Mouse (Mus musculus) brain, embryonic 14.5 days (tissue): Measurements from ENCODE around the gene Dcaf5.

ENCODE experiments used
- CTCF ChIP-seq: fragments of 200-500 bp; IDR thresholded peaks from 2 replicates; pipeline ENCODE4 v1.5.1; 2012; ENCODE audit warnings: inconsistent platforms, mild to moderate bottlenecking, moderate library complexity, borderline replicate concordance; ENCODE audit not compliant: insufficient read depth, insufficient read length; ENCODE audit errors: extremely low read depth
- POLR2A ChIP-seq: fragments of 200-500 bp; IDR thresholded peaks from 2 replicates; pipeline ENCODE4 v1.6.1; 2012; ENCODE audit warnings: mild to moderate bottlenecking, inconsistent platforms, borderline replicate concordance; ENCODE audit not compliant: poor library complexity, insufficient read depth, insufficient read length, severe bottlenecking; ENCODE audit errors: extremely low read depth

GRCm38 (mm10) chr12:80329641-80330040 lies 106.8 kb downstream of the Dcaf5 start:
- TF ChIP-seq POLR2A = no peak
- TF ChIP-seq CTCF = no peak
